In genomic region chr19:21630656-21631331, GRCm38 (mm10) we compare ENCODE assay signal across 11 mouse cellular contexts. TPM values are rescaled to one million over a fixed set of nuclear protein-coding genes. Genes with fewer than 3 reads are reported as not detected.
A peak's percentile ranks its signal among the peaks of the same experiment; 100 is the strongest.
DNase-seq lines count a peak whose midpoint lies in the region; ATAC-seq and TF ChIP-seq lines count a peak whose summit lies in the region.
"Had no signal": no experiment of that assay in that cellular context is flagged by ENCODE, and none has a peak within 500 bp of the region (broad histone marks: within the 10 kb centered on the region; RNA-seq: fewer than 3 reads in every experiment).

No protein-coding gene starts in this region.

- 50% methylated on average over 14 of the region's 14 CpGs for WGBS in intestine, embryonic 16.5 days
- WGBS in intestine, postnatal 0 days, result 46% methylated on average over 14 of the region's 14 CpGs
- 73% methylated on average over 14 of the region's 14 CpGs for WGBS in embryonic facial prominence, embryonic 10.5 days

- DNase-seq in CH12.LX (ENCODE audit: extremely low read depth), result peak; percentile 88
- DNase-seq in spleen, adult 12 weeks (ENCODE audit: low spot score), result peak; percentile 14
- DNase-seq in embryonic facial prominence, embryonic 10.5 days (ENCODE audit: low spot score), result no peak
- DNase-seq in layer of hippocampus, adult 9-10 months (ENCODE audit: low spot score), result no peak
- no peak for DNase-seq in cerebellum, adult 8-10 months

- H3K9me3 ChIP-seq in intestine, embryonic 16.5 days (ENCODE audit: control insufficient read depth, low read length), result no peaks in the 10 kb centered on the region
- H3K9me3 ChIP-seq in intestine, postnatal 0 days (ENCODE audit: control insufficient read depth), result no peaks in the 10 kb centered on the region
- H3K9me3 ChIP-seq in CH12.LX (replicated peaks; ENCODE audit: low read length), result no peaks in the 10 kb centered on the region
- no peaks in the 10 kb centered on the region for H3K9me3 ChIP-seq in embryonic facial prominence, embryonic 10.5 days
- H3K9me3 ChIP-seq: embryonic facial prominence, embryonic 13.5 days; limb, embryonic 12.5 days; neural tube, embryonic 12.5 days had no signal

- no peak overlapping the region for H3K9ac ChIP-seq in intestine, embryonic 16.5 days (ENCODE audit: low read depth, low read length)
- H3K9ac ChIP-seq in intestine, postnatal 0 days (ENCODE audit: low read depth, low read length), result no peak overlapping the region
- peak overlapping the region; percentile 53 for H3K9ac ChIP-seq in CH12.LX (ENCODE audit: insufficient read depth, low read depth)
- H3K9ac ChIP-seq: embryonic facial prominence, embryonic 13.5 days; limb, embryonic 12.5 days; neural tube, embryonic 12.5 days had no signal

- no peak for TF ChIP-seq CTCF in intestine, postnatal 0 days (IDR thresholded peaks at IDR 0.05; ENCODE audit: low read depth)
- no peak for TF ChIP-seq CTCF in CH12.LX (conservative IDR thresholded peaks at IDR 0.05 in 1 of 2, IDR thresholded peaks at IDR 0.05 in 1 of 2; ENCODE audit: low read depth in 2 of 2, low read length in 2 of 2)
- no peak for TF ChIP-seq CTCF in cortical plate, adult 2 months (IDR thresholded peaks at IDR 0.05; ENCODE audit: extremely low read depth, insufficient read depth, low read length)

- H3K4me2 ChIP-seq in intestine, embryonic 16.5 days (ENCODE audit: low read depth, low read length), result no peak overlapping the region
- H3K4me2 ChIP-seq in intestine, postnatal 0 days (replicated peaks; ENCODE audit: low read depth), result no peak overlapping the region
- peak overlapping the region; percentile 97 for H3K4me2 ChIP-seq in CH12.LX (ENCODE audit: insufficient read depth, low read depth, poor library complexity, severe bottlenecking)
- H3K4me2 ChIP-seq: embryonic facial prominence, embryonic 13.5 days; limb, embryonic 12.5 days; neural tube, embryonic 12.5 days had no signal

- no peaks in the 10 kb centered on the region for H3K27me3 ChIP-seq in intestine, embryonic 16.5 days (replicated peaks; ENCODE audit: control insufficient read depth, insufficient read depth, low read length)
- H3K27me3 ChIP-seq in intestine, postnatal 0 days (replicated peaks; ENCODE audit: control insufficient read depth, insufficient read depth, low read length), result no peaks in the 10 kb centered on the region
- no peaks in the 10 kb centered on the region for H3K27me3 ChIP-seq in CH12.LX (replicated peaks)
- H3K27me3 ChIP-seq in embryonic facial prominence, embryonic 10.5 days (replicated peaks; ENCODE audit: low read depth, poor library complexity, severe bottlenecking), result no peaks in the 10 kb centered on the region
- H3K27me3 ChIP-seq: embryonic facial prominence, embryonic 13.5 days; limb, embryonic 12.5 days; neural tube, embryonic 12.5 days had no signal

- peak; percentile 59 for TF ChIP-seq POLR2A in CH12.LX (IDR thresholded peaks at IDR 0.05; ENCODE audit: low read depth, low read length)
- no peak for TF ChIP-seq POLR2A in cortical plate, adult 2 months (IDR thresholded peaks at IDR 0.05; ENCODE audit: extremely low read depth, insufficient read depth, low read length)

- in situ Hi-C loops in CH12.LX (cut with MboI; ENCODE audit: low pct_ligation_motif_present, low pct_unique_long_range_greater_than_20kb, low sequenced_read_pairs), result no loop called here

- H3K4me3 ChIP-seq in intestine, embryonic 16.5 days (ENCODE audit: low read length), result no peak overlapping the region
- H3K4me3 ChIP-seq in intestine, postnatal 0 days (ENCODE audit: low read depth, low read length), result no peak overlapping the region
- H3K4me3 ChIP-seq in CH12.LX (replicated peaks in 1 of 3; ENCODE audit: low read depth in 2 of 3, low read length in 2 of 3, poor library complexity in 1 of 3), result peak overlapping the region; percentile 32 to 47 (median 40)
- no peak overlapping the region for H3K4me3 ChIP-seq in cortical plate, adult 2 months (ENCODE audit: insufficient read depth, low read length)
- no peak overlapping the region for H3K4me3 ChIP-seq in embryonic facial prominence, embryonic 10.5 days
- H3K4me3 ChIP-seq: embryonic facial prominence, embryonic 13.5 days; limb, embryonic 12.5 days; neural tube, embryonic 12.5 days had no signal

- 0 out of 2 replicates have a peak, but pooled peaks have one; percentile 37 for ATAC-seq in intestine, embryonic 16.5 days
- ATAC-seq in intestine, postnatal 0 days, result no peak

- H3K36me3 ChIP-seq in intestine, embryonic 16.5 days (ENCODE audit: control insufficient read depth, insufficient read depth, low read length), result no peaks in the 10 kb centered on the region
- H3K36me3 ChIP-seq in intestine, postnatal 0 days (ENCODE audit: control insufficient read depth, insufficient read depth), result no peaks in the 10 kb centered on the region
- peaks cover 3 to 6% of the 10 kb centered on the region in 2 experiments for H3K36me3 ChIP-seq in CH12.LX (replicated peaks in 1 of 2; ENCODE audit: control insufficient read depth in 1 of 2, insufficient read depth in 1 of 2, low read length in 1 of 2)
- no peaks in the 10 kb centered on the region for H3K36me3 ChIP-seq in embryonic facial prominence, embryonic 10.5 days (replicated peaks)
- H3K36me3 ChIP-seq: embryonic facial prominence, embryonic 13.5 days; limb, embryonic 12.5 days; neural tube, embryonic 12.5 days had no signal

- no peak overlapping the region for H3K27ac ChIP-seq in intestine, embryonic 16.5 days (ENCODE audit: low read length)
- H3K27ac ChIP-seq in intestine, postnatal 0 days (ENCODE audit: low read depth, low read length), result no peak overlapping the region
- peak overlapping the region; percentile 60 for H3K27ac ChIP-seq in CH12.LX (ENCODE audit: insufficient read depth, low read depth)
- peak overlapping the region; percentile 71 for H3K27ac ChIP-seq in cortical plate, adult 2 months (ENCODE audit: insufficient read depth, low read length)
- H3K27ac ChIP-seq in embryonic facial prominence, embryonic 10.5 days (replicated peaks), result no peak overlapping the region
- H3K27ac ChIP-seq: embryonic facial prominence, embryonic 13.5 days; limb, embryonic 12.5 days; neural tube, embryonic 12.5 days had no signal

- peaks cover 23% of the 10 kb centered on the region for H3K79me2 ChIP-seq in CH12.LX (replicated peaks; ENCODE audit: control insufficient read depth, extremely low read depth, insufficient read depth, poor library complexity, severe bottlenecking)

- H3K4me1 ChIP-seq in intestine, embryonic 16.5 days (ENCODE audit: control insufficient read depth, insufficient read depth, low read length), result peaks cover 3% of the 10 kb centered on the region; the same call in 1 of the 2 replicates
- H3K4me1 ChIP-seq in intestine, postnatal 0 days (replicated peaks; ENCODE audit: control insufficient read depth, insufficient read depth, low read length), result no peaks in the 10 kb centered on the region
- peaks cover 11 to 52% of the 10 kb centered on the region in 2 experiments for H3K4me1 ChIP-seq in CH12.LX (ENCODE audit: control insufficient read depth in 1 of 2, insufficient read depth in 2 of 2)
- no peaks in the 10 kb centered on the region for H3K4me1 ChIP-seq in cortical plate, adult 2 months (ENCODE audit: control insufficient read depth, insufficient read depth, low read length)
- peaks cover 9% of the 10 kb centered on the region; the same call in 1 of the 2 replicates for H3K4me1 ChIP-seq in embryonic facial prominence, embryonic 10.5 days
- H3K4me1 ChIP-seq: embryonic facial prominence, embryonic 13.5 days; neural tube, embryonic 12.5 days had no signal

- dilution Hi-C loops in CH12.LX (cut with MboI; ENCODE audit: extremely low pct_ligation_motif_present, extremely low pct_unique_long_range_greater_than_20kb, low sequenced_read_pairs), result no loop called here

- no peak; the same call in 1 of the 2 replicates for TF ChIP-seq RAD21 in CH12.LX (IDR thresholded peaks at IDR 0.05; ENCODE audit: low read depth, low read length)

- TF ChIP-seq EP300 in CH12.LX (IDR thresholded peaks at IDR 0.05; ENCODE audit: low read length), result peak; percentile 76

TF ChIP-seq in CH12.LX, 34 proteins besides CTCF, POLR2A, EP300 and RAD21 (continues in another document):
- TF ChIP-seq TCF12 (IDR thresholded peaks at IDR 0.05; ENCODE audit: low read depth, low read length), result peak; percentile 55; the same call in 1 of the 2 replicates
- TF ChIP-seq ZMIZ1 (IDR thresholded peaks at IDR 0.05; ENCODE audit: low read depth, low read length), result no peak
- peak; percentile 30; the same call in 1 of the 2 replicates for TF ChIP-seq TBP (conservative IDR thresholded peaks at IDR 0.05; ENCODE audit: low read depth, low read length)
- TF ChIP-seq ETS1 (conservative IDR thresholded peaks at IDR 0.05; ENCODE audit: low read depth, low read length), result peak; percentile 62
- TF ChIP-seq RCOR1 (conservative IDR thresholded peaks at IDR 0.05; ENCODE audit: low read depth, low read length), result peak; percentile 57; the same call in 1 of the 2 replicates
- peak; percentile 57; the same call in 1 of the 2 replicates for TF ChIP-seq MAX (IDR thresholded peaks at IDR 0.05; ENCODE audit: low read length)
- TF ChIP-seq GABPA (IDR thresholded peaks at IDR 0.05; ENCODE audit: insufficient replicate concordance, low read depth, low read length), result no peak
- TF ChIP-seq MYC (IDR thresholded peaks at IDR 0.05; ENCODE audit: low read depth, low read length), result peak; percentile 74
- no peak for TF ChIP-seq USF2 (conservative IDR thresholded peaks at IDR 0.05; ENCODE audit: low read depth, low read length)
- TF ChIP-seq IRF4 (IDR thresholded peaks at IDR 0.05; ENCODE audit: low read depth, low read length), result peak; percentile 14; the same call in 1 of the 2 replicates
- 0 out of 2 replicates have a peak, but pooled peaks have one; percentile 30 for TF ChIP-seq SIN3A (IDR thresholded peaks at IDR 0.05; ENCODE audit: low read length)

RNA-seq across cellular contexts. Expression of gene 1110059E24Rik, which starts 22.0 kb away (rescaled TPM):
- polyA plus RNA-seq in intestine, embryonic 16.5 days (2015; fragmentation: Nextera tagmentation; extraction: Ambion mirVana), result 63.4 and 63.9 TPM in 2 replicates
- polyA plus RNA-seq in intestine, postnatal 0 days (2015; fragmentation: Nextera tagmentation; extraction: Ambion mirVana), result 45.9 and 46.5 TPM in 2 replicates
- total RNA-seq in CH12.LX (2012; rRNA removed) (25.5 and 29.5 TPM in 2 replicates), CH12.LX (2014; rRNA removed) (106 and 126 TPM in 2 replicates)
- polyA plus RNA-seq in CH12.LX (2012; ENCODE audit: insufficient read length, low read depth), result 38.8 and 52.9 TPM in 2 replicates
- polyA plus RNA-seq in cortical plate, adult 2 months (2012; rRNA removed), result 22.9 and 25.2 TPM in 2 replicates
- 69.2 and 71.5 TPM in 2 replicates for polyA plus RNA-seq in embryonic facial prominence, embryonic 10.5 days (2016; fragmentation: Nextera tagmentation; extraction: Ambion mirVana)

RNA-seq across cellular contexts. Expression of gene Abhd17b, which starts 22.2 kb away (rescaled TPM):
- 7.3 and 15.9 TPM in 2 replicates for polyA plus RNA-seq in intestine, embryonic 16.5 days (2015; fragmentation: Nextera tagmentation; extraction: Ambion mirVana)
- polyA plus RNA-seq in intestine, postnatal 0 days (2015; fragmentation: Nextera tagmentation; extraction: Ambion mirVana), result 26.0 and 29.1 TPM in 2 replicates
- total RNA-seq in CH12.LX (2012; rRNA removed) (19.3 and 20.1 TPM in 2 replicates), CH12.LX (2014; rRNA removed) (62.1 and 67.2 TPM in 2 replicates)
- 30.8 and 33.5 TPM in 2 replicates for polyA plus RNA-seq in CH12.LX (2012; ENCODE audit: insufficient read length, low read depth)
- polyA plus RNA-seq in cortical plate, adult 2 months (2012; rRNA removed), result 30.2 and 30.7 TPM in 2 replicates
- 28.0 and 28.6 TPM in 2 replicates for polyA plus RNA-seq in embryonic facial prominence, embryonic 10.5 days (2016; fragmentation: Nextera tagmentation; extraction: Ambion mirVana)

Comparison
In these comparisons a context has a peak if more than half of its experiments do, and no peak if none do; other contexts are left out.
1. H3K27ac ChIP-seq: peak in CH12.LX (single experiment) and cortical plate, adult 2 months (single experiment); none in intestine, embryonic 16.5 days (single experiment), intestine, postnatal 0 days (single experiment) and embryonic facial prominence, embryonic 10.5 days (single experiment).
2. H3K4me3 ChIP-seq: peak in CH12.LX (3 of 3); none in intestine, embryonic 16.5 days (single experiment), intestine, postnatal 0 days (single experiment), cortical plate, adult 2 months (single experiment) and embryonic facial prominence, embryonic 10.5 days (single experiment).
3. DNase-seq: peak in CH12.LX (single experiment) and spleen, adult 12 weeks (single experiment); none in embryonic facial prominence, embryonic 10.5 days (single experiment), layer of hippocampus, adult 9-10 months (single experiment) and cerebellum, adult 8-10 months (single experiment).